Mouse (Mus musculus) gastrocnemius, postnatal 4 days (tissue): Measurements from ENCODE around the gene Arid1b. TPM values are rescaled to one million over a fixed set of nuclear protein-coding genes. Genes with fewer than 3 reads are reported as not detected.

Source experiments
- DNase-seq, 2 experiments: peaks; one replicate each; pipeline ENCODE4 v3.0.0; 2021 to 2022; ENCODE audit warnings: low spot score in 2 of 2, mixed read lengths in 2 of 2
- total RNA-seq, 2 experiments: library from RNA; stranded (reverse); gene quantifications; 2 replicates each; pipeline ENCODE4 v1.2.3; 2021

Gene Arid1b
- total RNA-seq, 2 experiments from 2014 or later: 52.9 to 53.0 TPM

GRCm38 (mm10) chr17:5267747-5268146 is 273.6 kb downstream of the Arid1b start:
- DNase-seq: no peak

DNA sequence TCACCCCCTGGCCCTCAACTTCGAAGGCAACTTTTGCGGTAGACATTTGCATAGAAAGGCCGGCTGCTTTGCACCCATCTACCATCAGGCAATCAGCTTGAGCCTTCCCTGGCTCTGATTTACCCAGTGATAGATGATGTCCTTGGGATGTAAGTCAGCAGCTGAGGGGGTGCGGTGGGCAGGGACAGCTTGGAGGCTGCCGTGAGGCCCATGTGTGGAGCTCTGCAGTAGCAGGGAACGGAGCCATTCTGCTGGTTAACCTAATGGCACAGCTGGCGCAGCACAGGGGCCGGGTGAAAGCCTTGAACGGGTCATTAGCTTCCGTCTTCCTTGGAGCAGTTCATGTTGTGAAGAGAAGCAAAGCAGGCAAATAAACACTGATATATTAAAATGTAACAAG is 275.2 kb downstream of the Arid1b start:
- no peak for DNase-seq

DNA sequence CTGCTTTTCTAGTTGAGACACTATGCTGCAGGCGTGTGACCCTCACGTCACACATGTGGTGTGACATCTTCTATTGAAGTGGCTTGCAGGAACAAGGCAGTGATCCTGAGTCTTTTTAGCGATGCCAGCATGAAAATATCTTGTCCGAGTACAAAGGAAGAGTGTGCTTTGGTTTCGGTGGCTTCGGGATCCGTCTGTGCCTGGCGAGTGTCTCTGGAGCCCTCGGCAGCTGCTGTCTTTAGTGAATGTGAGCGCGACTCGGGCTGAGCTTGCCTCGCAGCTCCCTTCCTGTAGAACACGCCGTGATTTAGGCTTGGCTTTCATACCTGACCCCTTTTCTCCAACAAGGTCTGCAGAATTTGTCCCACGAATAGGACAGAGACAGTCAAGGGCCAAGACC is 275.6 kb downstream of the Arid1b start:
- no peak for DNase-seq

- no peak for DNase-seq
These were observed 276.7 kb downstream of the Arid1b start for GRCm38 (mm10) chr17:5270823-5271222.

- DNase-seq: no peak
These were observed 279.0 kb downstream of the Arid1b start for GRCm38 (mm10) chr17:5273118-5273517.

DNA sequence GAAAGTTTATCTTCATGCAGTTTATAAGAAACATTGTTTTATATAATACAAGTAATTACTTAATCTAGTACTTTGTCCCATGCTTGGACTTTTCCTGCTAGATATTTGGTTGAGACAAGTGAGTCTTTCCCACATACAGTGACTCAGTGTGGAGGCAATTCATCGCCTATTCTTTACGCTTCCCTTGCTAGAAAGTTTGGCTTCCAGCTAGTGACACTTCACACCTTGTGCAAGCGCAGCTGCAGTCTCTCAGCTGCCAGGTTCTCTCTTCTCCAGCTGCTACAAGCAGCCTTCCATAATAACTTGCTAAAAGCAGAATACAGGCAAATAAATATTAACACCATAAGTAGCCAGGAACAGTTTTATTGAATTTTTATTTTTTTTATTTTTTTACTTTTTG is 279.6 kb downstream of the Arid1b start:
- DNase-seq: no peak

DNA sequence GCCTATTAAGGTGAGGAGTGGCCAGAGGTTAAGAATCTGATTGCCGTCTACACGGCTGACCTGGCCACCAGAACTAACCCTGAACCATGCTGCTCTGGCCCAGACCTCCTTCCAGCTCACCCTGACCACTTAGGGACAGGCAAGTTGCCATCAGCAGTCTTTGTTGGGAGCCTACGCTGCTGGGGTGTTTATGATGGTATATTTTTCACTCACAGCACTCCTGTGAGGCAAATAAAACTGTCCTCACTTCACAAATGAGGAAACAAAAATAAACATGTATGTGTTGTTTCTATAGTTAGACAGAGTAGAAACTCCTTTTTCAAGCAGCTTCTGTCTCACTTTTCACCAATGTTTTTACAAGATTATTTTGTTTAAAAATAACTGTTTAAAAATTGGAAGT is 280.3 kb downstream of the Arid1b start:
- DNase-seq: no peak

DNA sequence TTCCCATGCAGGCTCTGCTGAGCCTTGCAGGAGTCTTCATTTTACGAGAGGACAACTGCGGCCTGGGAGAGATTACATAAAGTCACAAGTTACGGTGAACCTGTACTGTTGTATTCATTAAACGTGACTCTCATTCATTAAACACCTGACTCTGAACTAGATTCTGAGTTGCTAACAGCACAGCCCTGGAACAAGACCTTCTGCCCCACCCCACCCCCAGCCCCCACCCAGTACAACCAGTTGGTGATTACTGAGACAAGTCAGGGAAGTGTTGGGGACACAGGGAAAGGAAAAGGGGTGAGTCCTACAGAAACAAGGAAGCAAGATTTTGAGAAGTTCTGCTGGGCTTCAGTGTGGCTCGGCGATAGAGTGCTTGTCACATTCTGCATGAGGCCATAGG is 281.6 kb downstream of the Arid1b start:
- no peak for DNase-seq

DNA sequence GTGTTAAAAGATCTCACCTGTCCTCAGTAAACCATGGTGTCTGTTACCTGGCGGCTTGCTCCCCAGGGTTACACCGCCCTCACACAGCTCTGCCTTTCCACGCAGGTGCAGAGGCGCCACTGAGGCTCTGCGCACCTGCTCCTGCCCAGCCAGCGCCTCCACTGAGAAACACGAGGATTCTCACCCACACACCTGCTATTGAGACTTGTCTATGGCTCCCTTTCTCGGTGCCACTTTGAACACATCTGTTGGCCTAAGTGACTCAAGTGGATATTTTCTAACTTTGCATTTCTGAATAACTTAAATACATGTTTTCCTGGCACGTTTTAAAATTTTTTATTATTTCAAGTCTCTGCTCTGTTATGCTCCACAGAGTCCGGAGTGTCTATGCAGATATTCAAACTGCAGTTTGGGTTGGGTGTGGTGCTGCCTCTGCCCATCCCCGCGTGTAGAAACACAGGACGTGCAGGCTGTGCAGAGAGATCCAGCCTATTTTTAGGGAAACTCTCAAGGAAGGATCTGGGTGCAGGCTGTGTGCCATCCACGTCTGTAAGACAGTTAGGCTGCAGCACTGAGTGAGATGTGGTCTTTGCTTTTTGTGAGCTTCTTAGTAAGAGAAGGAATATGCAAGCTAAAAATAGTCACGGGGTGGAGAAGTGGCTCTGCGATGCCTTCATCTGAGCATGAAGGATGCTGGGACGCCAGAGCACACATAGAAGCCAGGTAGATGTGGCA is 283.2 kb downstream of the Arid1b start:
- DNase-seq: no peak

DNA sequence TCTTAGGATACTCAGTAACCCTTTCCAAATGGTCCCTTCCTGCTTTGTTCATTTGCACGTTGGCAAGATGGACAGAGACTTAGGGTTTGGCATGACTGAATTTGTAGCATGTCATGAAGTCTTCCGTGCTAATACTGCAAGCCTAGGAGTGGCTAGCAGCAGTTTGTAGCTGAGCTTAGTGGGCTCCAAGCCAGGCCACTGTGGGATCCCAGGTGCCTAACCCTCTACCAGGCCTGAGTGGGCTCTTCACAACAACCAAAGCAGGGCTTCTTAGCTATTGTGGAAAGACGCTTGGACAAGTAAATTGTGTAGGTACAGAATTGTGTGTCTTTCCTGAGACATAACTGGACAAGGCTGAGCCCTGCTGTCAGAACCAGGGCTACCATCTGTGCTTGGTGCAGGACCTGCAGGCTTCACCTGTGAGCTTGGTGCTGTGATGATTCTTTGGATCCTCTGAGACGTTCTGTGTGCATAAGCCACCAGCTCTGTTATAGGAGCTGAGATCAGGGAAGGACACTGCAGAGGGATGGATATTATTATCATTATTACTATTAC is 286.4 kb downstream of the Arid1b start:
- no peak for DNase-seq

DNA sequence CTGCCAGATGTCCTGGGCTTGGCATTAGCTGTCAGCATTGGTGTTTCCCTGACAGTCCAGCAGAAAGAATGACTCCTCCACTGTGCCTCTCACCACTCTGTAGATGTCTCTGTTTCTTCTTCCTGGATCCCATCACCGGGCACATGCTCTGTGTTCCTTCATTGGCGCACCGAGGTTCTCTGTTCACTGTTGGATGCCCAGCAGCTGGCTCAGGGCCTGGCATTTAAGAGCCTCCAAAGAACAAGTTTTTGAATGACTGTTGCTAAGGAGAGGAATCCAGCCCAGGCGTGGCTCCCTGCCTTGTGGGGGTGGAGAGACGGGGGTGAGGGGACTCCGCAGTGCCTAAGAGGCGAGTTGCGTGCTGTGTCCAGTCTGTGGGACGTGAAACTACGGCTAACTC is 290.7 kb downstream of the Arid1b start:
- no peak for DNase-seq

GRCm38 (mm10) chr17:5285877-5286440 is 291.8 kb downstream of the Arid1b start:
- DNase-seq: no peak

- DNase-seq: no peak
These were observed 292.6 kb downstream of the Arid1b start for GRCm38 (mm10) chr17:5286571-5287209.

DNA sequence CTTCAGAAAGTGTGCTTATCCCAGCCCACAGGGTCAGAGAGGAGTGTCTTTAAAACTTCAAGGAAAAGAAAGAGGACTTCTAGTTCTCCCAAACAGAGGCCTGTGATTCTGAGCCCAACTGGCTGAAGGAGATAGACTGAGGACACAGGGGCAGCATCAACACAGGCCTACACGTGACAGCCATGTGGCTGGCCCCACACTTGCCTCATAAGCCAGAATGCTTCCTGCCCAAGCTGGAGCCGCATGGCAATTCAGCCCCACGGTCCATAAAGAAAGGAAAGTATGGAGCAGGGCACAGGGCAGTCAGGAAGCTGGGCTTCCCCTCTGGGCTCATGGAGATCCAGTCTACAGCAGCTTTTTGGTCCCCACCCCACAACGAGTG is 293.1 kb downstream of the Arid1b start:
- DNase-seq: no peak

- no peak for DNase-seq
These were observed 293.5 kb downstream of the Arid1b start for GRCm38 (mm10) chr17:5287641-5288040.

- DNase-seq: no peak
These were observed 299.8 kb downstream of the Arid1b start for GRCm38 (mm10) chr17:5293653-5294584.

GRCm38 (mm10) chr17:5295086-5295947 is 301.2 kb downstream of the Arid1b start:
- peak in 1 of 2 experiments; percentile 54 for DNase-seq

- DNase-seq: no peak
These were observed 301.8 kb downstream of the Arid1b start for GRCm38 (mm10) chr17:5295948-5296262.

GRCm38 (mm10) chr17:5297491-5297890 is 303.4 kb downstream of the Arid1b start:
- DNase-seq: no peak

- no peak for DNase-seq
These were observed 303.9 kb downstream of the Arid1b start for GRCm38 (mm10) chr17:5297984-5298383.
